Mouse (Mus musculus): ENCODE measurements around the gene Islr2.
A peak's percentile ranks its signal among the peaks of the same experiment; 100 is the strongest.
"Not testable (repeated sequence)": the region's sequence is repeated elsewhere in the genome, so short reads cannot be mapped to it uniquely, and the experiment has no call there.

The Islr2 gene

DNA sequence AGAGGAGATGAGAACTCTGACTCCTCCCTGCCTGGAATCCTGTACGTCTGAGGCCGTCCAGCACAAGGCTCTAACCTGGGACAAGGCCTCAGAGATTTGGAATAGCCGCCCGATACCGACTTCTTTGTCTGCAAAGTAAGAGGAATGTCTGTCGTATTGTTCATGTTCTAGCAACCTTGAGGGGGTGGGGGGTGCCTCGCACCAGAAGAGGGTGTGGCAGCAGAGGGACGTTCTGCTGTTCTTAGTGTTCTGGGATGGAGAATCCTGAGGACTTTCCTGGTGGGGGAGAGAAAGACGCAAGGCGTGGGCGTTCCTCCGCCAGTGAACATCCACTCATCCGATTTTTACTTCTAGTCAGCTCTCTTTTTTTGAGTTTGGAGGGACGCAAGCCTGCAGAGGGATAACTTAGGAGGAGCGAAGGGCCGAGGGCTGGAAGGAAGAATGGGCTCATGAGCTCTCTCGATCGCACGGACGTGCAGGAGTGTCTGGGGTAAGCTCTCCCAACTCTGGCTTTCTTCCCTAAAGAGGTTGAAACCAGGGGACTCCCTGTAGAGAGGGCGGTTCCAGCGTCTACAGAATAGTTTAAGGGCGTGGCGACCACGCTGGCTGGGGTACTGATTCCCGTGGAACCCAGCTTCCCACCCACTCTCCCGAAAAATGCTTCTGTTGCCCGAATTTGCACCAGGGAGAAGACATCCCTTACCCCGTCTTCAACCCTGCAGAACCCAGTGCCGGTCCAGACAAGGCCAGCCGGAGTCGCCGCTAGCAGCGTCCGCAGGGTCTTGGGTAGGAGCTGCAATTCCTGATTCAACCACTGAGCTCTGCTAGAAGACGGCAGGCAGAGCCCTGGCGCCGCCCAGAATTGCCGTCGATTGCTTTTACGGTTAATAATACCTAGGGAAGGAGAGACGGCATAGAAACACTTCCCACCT is at the start of gene Islr2, which contains the start of gene Islr:
Gene Islr2, minus strand, starts transcription at position 804 of the 932 bp plus-strand sequence.
Gene Islr, minus strand, starts transcription at position 791 of the 932 bp plus-strand sequence.
- peak; percentile 37 to 65 for DNase-seq (ENCODE audit: low spot score in 2 of 2)

DNA sequence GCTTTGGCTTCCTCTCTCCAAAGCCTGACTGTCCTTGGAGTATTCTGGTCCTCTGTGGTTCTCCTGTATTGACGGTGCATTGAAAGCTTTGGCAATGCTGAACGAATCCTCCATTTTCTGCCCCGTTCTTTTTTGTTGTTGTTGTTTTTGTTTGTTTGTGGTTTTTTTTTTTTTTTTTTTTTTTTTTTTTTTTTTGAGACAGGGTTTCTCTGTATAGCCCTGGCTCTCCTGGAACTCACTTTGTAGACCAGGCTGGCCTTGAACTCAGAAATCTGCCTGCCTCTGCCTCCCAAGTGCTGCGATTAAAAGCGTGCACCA is 49.6 kb upstream of the Islr2 start:
- not testable (repeated sequence) for DNase-seq (ENCODE audit: low spot score in 2 of 2)

DNA sequence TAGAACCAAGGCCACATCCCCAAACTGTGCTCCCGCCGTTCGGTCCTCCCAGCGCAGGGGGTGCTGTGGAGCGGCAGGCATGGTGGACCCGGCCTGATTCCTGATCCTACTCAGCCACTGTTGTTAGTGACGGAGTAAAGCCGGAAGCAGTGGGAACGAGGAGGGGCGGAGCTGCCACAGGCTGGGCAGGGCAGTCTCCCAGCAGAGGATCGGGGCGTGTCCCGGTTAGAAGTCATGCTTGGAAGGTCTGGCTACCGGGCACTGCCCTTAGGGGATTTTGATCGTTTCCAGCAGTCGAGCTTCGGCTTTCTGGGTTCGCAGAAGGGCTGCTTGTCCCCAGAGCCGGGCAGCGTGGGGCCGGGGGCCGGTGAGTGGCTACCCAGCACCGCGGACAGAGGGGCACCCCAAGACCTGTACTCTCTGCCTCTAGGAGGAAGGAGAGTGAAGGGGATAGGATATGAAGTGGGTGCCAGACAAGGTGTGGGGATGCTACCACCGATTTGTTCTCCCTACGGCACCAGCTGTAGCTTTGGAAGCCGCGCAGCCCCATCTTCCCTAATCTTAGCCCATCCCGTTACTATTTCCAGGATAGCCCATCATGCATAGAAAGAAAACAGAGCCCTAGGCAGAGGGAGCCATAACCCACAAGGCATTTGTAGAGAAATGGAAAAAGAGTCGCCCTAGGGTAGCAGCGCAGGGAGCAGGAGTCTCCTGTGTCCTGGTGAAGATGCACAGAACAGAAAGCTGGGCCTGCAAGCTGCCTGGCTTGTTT is 49.1 kb upstream of the Islr2 start, which contains the start of gene Stoml1:
Gene Stoml1, plus strand, starts transcription at position 132 of the 772 bp plus-strand sequence.
- DNase-seq (ENCODE audit: low spot score in 2 of 2), result peak; percentile 88

DNA sequence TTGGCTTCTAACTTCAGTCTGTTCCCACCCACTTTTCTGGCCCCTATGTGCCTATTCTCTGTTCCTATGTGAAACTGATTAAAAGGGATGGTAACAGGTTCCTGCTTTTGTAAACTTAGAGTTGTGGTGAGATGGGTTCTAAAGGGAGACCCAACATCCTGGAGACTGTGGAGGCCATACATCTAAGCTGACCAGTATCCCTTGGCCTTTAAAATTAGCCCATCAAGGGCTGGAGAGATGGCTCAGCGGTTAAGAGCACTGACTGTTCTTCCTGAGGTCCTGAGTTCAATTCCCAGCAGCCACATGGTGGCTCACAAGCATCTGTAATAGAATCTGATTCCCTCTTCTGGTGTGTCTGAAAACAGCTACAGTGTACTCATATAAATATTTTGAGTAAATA is 46.6 kb upstream of the Islr2 start:
- not testable (repeated sequence) for DNase-seq (ENCODE audit: low spot score in 2 of 2)

DNA sequence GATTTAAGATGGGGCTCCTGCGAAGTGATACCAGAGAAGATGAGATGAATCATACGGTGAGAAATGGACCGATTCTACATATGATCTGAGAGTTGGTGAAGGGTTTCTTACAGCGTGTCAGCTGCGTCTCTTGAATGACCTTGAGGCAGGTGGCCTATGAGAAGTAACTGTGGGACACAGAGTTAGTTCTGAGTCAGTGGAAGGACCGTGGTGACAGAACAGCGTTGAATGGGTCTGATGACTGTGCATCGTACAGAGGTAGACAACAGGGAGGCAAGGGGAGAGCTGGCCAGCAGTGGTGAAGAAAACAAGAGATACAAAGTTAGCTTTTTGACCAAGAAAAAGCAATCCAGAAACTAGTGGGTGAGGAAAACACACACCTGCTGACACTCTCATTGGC is 46.2 kb upstream of the Islr2 start:
- DNase-seq (ENCODE audit: low spot score in 2 of 2), result no peak

DNA sequence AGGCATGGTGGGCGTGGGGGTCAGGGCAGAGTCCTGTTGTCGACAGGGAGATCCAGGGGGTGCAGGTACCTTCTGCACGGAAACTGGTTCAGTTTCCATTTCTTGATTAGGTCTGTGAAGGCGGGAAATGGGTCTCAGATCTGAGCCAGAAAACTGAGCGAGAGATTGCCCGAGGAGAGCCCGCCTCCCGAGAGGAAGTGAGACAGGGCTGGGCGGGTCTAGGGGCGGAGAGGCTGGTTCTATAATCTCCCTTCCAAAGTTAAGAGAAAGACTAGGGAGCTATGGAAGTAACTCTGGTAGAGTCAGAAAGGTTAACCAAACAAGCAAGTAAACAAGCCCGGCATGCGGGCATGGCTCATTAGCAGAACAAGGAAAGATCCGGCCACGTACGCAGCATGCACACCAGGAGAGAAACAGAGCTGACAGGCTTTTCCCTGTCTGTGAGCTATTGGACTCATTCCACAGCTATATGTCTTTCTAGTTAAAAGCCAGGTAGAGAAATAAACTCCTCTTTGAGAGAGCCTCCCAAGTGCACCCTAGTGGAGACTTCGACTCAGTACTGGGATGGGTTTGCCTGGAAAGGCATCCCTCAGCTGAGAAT is 45.6 kb upstream of the Islr2 start, which contains the start of gene Pml:
Gene Pml, minus strand, starts transcription at position 195 of the 601 bp plus-strand sequence.
- peak in 1 of 2 experiments; percentile 51 for DNase-seq (ENCODE audit: low spot score in 2 of 2)

DNA sequence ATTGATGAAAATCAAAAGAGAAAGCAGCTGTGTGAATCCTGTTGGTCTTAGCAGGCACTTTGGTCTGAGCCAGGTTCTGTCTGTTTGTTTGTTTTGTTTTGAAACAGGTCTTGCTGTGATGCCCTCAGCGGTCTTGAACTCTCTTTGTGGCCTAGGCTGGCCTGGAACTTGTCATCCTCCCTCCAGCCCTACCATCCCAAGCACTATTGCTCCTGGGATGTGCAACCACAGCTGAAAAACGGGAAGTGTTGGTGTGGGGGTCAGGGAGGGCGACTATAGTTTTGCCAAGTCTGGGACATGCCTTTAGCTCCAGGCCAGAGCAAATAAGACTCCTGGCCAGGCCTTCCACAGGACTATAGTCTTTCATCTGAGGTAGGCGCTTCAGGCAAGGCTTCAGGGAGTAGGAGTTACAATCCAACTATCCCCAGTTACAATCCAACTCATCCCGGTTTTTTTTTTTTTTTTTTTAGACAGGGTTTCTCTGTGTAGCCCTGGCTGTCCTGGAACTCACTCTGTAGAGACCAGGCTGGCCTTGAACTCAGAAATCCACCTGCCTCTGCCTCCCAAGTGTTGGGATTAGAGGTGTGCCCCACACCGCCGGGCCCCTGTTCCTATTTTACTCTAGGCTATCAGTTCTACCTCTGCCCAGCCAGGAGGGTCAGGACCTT is 44.8 kb upstream of the Islr2 start:
- no peak for DNase-seq (ENCODE audit: low spot score in 2 of 2)

DNA sequence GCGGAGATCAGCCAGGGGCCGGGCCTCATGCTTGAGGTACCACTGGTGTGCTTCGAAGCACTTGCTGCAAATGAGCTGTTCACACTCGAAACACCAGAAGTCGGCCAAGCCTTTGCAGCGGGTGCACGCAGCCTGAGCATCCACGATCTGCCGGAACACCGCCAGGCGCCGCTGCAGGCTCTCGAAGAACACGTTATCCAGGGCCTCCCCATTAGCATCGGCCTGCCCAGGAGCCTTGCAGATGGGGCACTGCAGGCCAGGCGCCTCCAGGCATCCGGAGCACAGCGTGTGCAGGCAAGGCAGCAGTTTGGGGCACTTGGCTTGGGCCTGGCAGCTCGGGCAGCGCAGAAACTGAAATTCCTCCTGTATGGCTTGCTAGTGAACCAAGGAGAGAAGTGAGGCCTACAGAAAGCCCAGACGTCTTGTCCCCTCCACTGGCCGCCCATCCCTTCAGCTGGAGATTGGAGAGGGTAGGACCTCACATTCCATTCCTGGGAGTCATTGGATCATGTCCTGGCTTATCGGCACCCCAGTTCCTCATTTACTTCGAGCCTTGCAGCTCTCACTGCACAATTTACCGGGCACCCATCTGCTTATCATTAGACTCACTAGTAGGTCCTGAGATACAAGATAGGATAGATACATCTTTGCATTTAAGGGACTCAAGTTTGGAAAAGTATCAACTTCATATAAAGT is 43.1 kb upstream of the Islr2 start:
- DNase-seq (ENCODE audit: low spot score in 2 of 2), result peak; percentile 70 to 76

DNA sequence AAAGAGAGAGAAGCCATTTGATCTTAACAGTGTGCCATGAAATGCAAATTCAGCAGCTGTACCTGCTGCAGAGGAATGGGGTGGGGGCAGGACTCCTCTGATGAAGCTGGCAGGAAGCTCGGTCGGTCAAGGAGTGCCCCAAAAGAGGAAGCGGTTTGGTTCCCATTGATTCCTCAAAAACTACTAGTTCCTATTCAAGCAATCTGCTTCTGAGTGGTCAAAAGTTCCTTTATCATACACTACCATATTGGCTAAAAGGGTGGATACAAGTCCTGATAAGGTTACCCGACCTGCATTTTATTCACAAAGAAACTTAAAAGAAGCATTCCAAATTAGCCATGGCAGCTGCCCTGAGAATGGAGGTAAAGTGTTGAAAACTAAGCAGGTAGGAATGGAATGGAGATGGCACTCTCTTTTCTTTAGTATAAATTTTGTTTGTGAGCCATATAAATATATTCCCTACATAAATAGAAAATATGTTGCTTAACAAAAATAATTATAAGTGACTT is 42.0 kb upstream of the Islr2 start:
- no peak for DNase-seq (ENCODE audit: low spot score in 2 of 2)

DNA sequence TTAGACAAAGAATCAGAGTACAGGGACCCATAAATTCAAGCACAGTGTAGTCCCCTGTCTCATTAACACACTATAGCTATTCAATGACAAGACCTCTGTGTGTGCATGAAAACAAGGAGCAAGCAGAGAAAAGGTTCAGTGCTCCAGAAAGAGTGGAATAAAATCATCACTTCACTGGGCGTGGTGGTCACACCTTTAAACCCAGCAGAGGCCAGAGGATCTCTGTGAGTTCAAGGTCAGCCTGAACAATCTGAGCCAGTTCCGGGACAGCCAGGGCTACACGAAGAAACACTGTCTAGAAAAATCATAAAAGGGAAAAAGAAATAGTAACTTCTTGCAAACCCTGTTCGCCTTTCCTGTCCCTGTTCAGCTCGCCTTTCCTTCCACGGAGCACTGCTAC is 39.6 kb upstream of the Islr2 start:
- no peak for DNase-seq (ENCODE audit: low spot score in 2 of 2)

DNA sequence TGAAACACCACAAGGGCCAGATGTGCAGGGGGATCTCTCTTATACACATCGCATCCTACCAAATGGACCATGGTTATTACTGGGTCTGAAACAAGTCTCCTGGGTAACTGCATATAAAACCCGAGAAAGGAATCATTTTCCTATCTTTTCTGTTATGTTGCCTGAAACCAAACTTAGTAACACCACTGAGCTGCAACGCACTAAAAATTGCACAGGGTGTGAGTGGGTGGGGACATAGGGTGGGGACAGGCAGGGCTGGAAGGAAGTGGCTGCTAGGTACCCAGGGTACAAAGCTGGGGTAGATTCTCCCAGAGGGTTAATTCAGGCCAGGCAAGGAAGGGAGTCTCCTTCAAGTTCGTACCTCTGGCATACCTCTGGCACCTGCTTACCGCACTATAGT is 38.6 kb upstream of the Islr2 start:
- DNase-seq (ENCODE audit: low spot score in 2 of 2), result no peak

DNA sequence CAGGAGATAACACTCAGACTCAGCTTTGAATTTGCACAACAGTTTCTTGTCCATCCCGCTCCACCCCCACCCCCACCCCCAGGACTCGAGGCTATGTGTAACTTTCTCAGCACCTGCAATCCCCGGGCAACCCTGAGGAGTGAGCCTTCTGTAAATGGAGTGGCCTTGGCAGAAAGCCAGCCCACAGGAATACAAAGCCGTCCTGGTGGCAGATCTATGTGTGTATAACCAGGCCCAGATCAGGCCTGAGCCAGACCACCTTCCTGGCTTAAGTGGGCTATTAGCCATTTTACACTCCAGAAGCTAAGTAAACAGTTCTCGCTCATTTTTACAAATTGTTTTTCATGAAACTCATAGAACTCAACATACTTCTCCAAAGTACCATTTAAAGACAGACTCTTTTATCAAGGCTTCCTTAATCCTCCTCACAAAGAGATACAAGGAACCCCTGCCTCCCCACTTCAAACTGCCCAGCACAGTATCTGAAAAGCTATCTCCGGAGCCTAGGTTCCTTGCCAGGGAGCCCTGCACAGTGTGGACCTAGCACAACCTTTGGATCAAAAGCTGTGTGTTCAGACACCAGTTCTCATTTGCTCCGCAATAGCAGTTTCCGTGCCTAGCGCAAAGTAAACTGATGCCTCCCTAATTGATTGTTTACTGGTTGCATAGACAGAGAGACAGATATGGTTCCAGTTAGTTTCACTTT is 37.8 kb upstream of the Islr2 start:
- no peak for DNase-seq (ENCODE audit: low spot score in 2 of 2)

DNA sequence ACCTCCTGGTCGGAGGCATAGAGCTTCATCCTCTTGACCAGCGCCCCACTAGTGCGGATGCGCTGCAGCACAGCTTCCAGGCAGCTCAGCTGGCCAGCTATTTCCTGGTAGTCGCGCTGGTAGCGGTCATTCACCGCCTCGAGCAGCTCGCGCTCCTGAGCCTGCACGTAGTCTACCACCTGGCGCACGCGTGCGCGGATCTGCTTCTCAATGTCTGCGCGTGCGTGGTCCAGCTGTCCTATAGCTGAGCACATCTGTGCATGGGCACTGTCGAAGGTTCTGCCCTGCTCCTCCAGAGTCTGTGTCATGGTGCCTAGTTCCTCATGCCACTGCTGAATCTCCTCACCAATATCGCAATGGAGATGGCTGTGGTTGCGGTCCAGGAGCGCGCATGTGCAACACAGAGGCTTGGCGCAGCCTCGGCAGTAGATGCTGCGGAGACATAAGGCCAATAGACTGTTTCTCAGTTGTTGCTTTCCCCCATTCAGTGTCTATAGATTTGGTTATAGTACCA is 30.4 kb upstream of the Islr2 start:
- no peak for DNase-seq (ENCODE audit: low spot score in 2 of 2)

DNA sequence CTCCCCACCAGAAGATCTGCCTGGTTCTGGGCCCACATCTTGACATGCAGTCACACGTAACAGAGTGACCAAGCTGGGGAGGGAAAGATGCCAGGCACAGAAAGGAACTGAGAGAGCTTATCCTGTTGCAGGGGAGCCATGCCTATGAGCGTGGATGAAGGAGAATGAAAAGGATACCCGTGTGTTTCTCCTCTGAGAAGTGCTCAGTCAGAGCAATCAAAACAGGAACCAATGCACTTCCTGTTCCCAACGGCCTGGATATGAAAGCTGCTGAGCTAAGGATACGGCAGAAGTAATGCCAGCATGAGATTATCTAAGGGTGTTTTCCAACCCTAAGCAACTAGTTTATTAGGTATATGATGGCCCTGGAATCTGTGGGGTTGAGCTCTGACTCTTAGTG is 28.3 kb upstream of the Islr2 start:
- DNase-seq (ENCODE audit: low spot score in 2 of 2), result no peak

DNA sequence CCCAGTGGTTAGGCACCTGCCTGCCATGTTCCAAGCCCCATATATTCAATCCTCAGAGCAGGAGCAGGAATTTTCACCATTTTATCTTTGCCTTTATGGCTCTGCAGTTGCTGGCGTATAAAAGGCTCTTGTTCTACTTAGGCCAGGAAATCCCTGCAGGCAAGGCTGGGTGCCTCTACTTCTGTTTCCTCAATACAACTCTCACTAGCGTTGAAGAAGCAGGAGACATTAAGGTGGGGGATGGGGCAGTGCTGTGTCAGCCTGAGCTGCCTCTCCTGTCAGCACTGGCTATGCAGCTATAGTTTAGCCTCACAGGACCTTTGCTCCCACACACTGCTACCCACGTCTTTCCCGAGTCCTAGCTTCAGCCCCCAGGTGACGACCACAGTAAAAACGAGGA is 27.6 kb upstream of the Islr2 start:
- DNase-seq (ENCODE audit: low spot score in 2 of 2), result no peak

DNA sequence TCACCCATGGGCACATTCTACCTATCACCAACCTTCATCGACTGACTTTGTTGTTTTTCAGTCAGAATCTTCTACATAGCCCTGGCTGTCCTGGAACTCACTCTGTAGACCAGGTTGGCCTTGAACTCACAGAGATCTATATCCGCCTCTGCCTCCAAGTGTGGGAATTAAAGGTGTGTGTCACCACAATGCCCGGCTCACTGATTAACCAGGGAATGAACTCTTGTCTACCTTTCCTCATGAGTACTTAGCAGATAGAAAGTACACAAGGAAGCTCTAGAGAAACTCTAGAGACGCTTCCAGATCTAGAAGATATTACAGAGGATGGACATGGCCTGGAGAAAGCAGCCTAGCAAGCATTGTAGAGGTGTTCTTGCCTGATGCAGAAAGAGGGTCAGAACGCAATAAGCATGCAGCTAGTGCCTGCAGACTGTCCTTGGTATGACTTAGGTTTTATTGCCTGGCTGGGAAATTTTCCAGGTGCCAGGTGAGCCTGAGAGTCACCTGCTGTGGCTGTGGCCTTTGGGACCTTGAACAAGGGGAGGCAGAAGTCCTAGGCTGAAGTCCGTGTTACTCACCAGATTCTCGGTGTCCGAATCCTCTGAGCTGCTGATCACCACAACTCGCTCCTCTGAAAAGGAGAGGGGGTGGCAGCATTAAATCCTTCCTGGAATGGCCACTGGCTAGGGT is 24.8 kb upstream of the Islr2 start:
- DNase-seq (ENCODE audit: low spot score in 2 of 2), result no peak

DNA sequence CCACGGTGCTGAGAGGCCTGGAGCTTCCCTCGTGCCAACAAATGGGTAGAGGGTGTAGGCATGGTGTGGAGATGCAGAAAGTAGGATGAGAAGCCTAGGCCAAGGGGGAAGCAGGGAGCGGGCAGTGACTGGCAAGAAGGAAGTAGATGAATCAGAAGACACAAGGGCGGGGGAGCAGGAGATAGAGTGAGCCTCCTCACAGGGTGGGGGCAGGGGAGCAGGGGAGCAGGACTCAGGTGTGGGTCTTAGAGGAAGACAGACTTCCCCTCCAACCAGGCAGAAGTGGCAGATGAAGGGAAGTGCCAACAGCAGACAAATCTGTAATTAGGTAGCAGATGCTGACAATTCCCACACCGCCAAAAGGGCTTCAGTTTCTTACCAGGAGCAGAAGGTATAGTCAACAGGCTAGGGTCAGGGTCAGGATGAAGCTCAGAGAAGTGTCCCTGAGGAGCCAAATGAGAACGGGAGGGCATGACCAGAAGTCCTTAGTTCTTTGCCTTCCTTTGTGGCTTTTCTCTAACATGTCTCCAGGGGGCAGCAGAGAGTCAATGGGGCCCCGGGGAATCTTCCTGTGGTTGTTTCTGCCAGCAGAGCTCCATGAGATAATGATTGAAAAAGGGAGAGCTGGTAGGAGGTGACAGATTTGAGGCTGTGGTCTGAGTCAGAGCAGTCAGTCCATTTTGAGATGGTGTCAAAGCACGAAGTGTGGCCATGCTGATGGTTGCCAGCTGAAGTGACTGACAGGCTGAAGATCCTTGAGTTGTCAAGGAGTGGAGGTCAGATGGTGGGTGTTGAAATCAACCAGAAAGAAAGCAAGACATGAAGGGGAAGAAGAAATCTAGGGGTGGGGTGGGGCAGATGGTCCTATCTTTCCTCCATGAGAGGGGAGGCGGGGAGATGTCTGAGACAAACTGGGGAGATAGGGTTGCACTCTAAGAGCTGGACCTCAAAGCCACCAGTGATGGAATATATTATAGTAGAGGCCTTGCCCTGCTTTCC is 22.1 kb upstream of the Islr2 start:
- DNase-seq (ENCODE audit: low spot score in 2 of 2), result peak in 1 of 2 experiments; percentile 46

DNA sequence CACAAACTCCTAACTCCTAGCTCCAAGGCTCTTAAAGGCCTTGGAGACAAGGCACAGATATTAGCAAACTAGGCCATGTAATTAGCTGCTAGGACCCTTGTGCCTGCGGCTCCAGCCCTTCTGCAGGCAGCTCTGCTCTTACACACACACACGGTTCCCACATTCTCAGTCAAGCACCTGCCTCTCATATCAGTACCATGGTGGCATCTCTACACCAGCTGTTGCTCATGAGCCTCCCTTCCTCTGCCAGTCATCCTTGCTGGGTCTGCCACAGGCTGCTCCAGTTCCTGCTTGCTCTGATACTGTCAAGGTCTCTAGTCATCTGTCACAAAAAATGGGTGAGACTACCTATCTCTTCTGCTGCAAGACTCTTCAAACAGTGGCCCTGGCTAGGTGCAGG is 20.2 kb upstream of the Islr2 start:
- no peak for DNase-seq (ENCODE audit: low spot score in 2 of 2)
